Mouse (Mus musculus) 416B (cell line): ENCODE measurements around the gene Kctd20.
A peak's percentile ranks its signal among the peaks of the same experiment; 100 is the strongest.
"Not testable (repeated sequence)": the region's sequence is repeated elsewhere in the genome, so short reads cannot be mapped to it uniquely, and the experiment has no call there.

ENCODE experiments used
- DNase-seq: peaks from one replicate; pipeline ENCODE4 v3.0.0; 2011; ENCODE audit warnings: low read depth

Gene Kctd20

GRCm38 (mm10) chr17:28986833-28987232 lies 35.1 kb downstream of the Kctd20 start:
- peak; percentile 25 for DNase-seq

GRCm38 (mm10) chr17:28987713-28988112 lies 36.0 kb downstream of the Kctd20 start:
- DNase-seq = peak; percentile 78

GRCm38 (mm10) chr17:28988291-28988690 lies 36.5 kb downstream of the Kctd20 start:
- DNase-seq = no peak

- no peak for DNase-seq
These were observed 37.2 kb downstream of the Kctd20 start for GRCm38 (mm10) chr17:28988996-28989395.

GRCm38 (mm10) chr17:28990060-28990459 lies 38.3 kb downstream of the Kctd20 start:
- no peak for DNase-seq

GRCm38 (mm10) chr17:28991286-28991685 lies 39.5 kb downstream of the Kctd20 start:
- DNase-seq = no peak

- no peak for DNase-seq
These were observed 40.4 kb downstream of the Kctd20 start for GRCm38 (mm10) chr17:28992105-28992504.

GRCm38 (mm10) chr17:28993004-28993403 lies 41.3 kb downstream of the Kctd20 start:
- not testable (repeated sequence) for DNase-seq

- DNase-seq = no peak
These were observed 42.9 kb downstream of the Kctd20 start for GRCm38 (mm10) chr17:28994615-28995014.

- no peak for DNase-seq
These were observed 48.7 kb downstream of the Kctd20 start for GRCm38 (mm10) chr17:29000465-29000864.

- DNase-seq = peak; percentile 36
These were observed 52.0 kb downstream of the Kctd20 start for GRCm38 (mm10) chr17:29003740-29004139.

GRCm38 (mm10) chr17:29005002-29005401 lies 53.3 kb downstream of the Kctd20 start:
- no peak for DNase-seq

- DNase-seq = peak; percentile 54
These were observed 55.1 kb downstream of the Kctd20 start for GRCm38 (mm10) chr17:29006812-29007211.

- no peak for DNase-seq
These were observed 55.5 kb downstream of the Kctd20 start for GRCm38 (mm10) chr17:29007243-29007640.

- peak; percentile 91 for DNase-seq
These were observed 56.0 kb downstream of the Kctd20 start, which contains the start of gene Stk38 for GRCm38 (mm10) chr17:29007641-29008325. Stk38 (minus strand) TSS chr17:29007995.

GRCm38 (mm10) chr17:29008326-29008650 lies 56.5 kb downstream of the Kctd20 start:
- no peak for DNase-seq

- peak; percentile 50 for DNase-seq
These were observed 57.4 kb downstream of the Kctd20 start for GRCm38 (mm10) chr17:29009181-29009580.

- DNase-seq = no peak
These were observed 62.5 kb downstream of the Kctd20 start for GRCm38 (mm10) chr17:29014235-29014634.

- peak; percentile 80 for DNase-seq
These were observed 63.9 kb downstream of the Kctd20 start for GRCm38 (mm10) chr17:29015638-29016037.

GRCm38 (mm10) chr17:29016705-29017104 lies 65.0 kb downstream of the Kctd20 start:
- DNase-seq = no peak

- peak; percentile 82 for DNase-seq
These were observed 66.7 kb downstream of the Kctd20 start for GRCm38 (mm10) chr17:29018292-29018984.
